Mouse (Mus musculus) embryo, embryonic 11.5 days (tissue): ENCODE measurements at regions not wholly inside any gene's neighbourhood (a gene's known extent, or its start where the extent isn't known, plus 50 kb on each side); places are given as distances from the start of the nearest gene placed in this dataset.
A peak's percentile ranks its signal among the peaks of the same experiment; 100 is the strongest.

Experiments
- DNase-seq: peaks from one replicate; pipeline ENCODE4 v3.0.0-alpha.2; 2012; ENCODE audit warnings: low read depth, low spot score

GRCm38 (mm10) chr6:121560852-121561251 lies 74.3 kb upstream of the A2m start:
- DNase-seq, result peak; percentile 37

- DNase-seq, result no peak
Measured at GRCm38 (mm10) chr6:121560393-121560793, 74.8 kb upstream of the A2m start.

GRCm38 (mm10) chr6:121556481-121556880 lies 78.7 kb upstream of the A2m start:
- DNase-seq, result peak; percentile 26

GRCm38 (mm10) chr6:121553501-121554132 lies 80.1 kb upstream of the Iqsec3 start:
- no peak for DNase-seq

- DNase-seq, result no peak
Measured at GRCm38 (mm10) chr6:121533521-121533920, 60.0 kb upstream of the Iqsec3 start.

GRCm38 (mm10) chr6:121532926-121533325 lies 59.4 kb upstream of the Iqsec3 start:
- peak; percentile 57 for DNase-seq

GRCm38 (mm10) chr6:121531825-121532389 lies 58.4 kb upstream of the Iqsec3 start:
- DNase-seq, result no peak

GRCm38 (mm10) chr6:121527281-121527680 lies 53.8 kb upstream of the Iqsec3 start:
- DNase-seq, result no peak

GRCm38 (mm10) chr6:121526121-121526520 lies 52.6 kb upstream of the Iqsec3 start:
- DNase-seq, result no peak

GRCm38 (mm10) chr6:121524613-121524970 lies 51.1 kb upstream of the Iqsec3 start:
- no peak for DNase-seq

GRCm38 (mm10) chr6:121523882-121524612 lies 50.6 kb upstream of the Iqsec3 start:
- DNase-seq, result no peak
